Comparison of ENCODE assay signal across 8 mouse cellular contexts in the genomic region with DNA sequence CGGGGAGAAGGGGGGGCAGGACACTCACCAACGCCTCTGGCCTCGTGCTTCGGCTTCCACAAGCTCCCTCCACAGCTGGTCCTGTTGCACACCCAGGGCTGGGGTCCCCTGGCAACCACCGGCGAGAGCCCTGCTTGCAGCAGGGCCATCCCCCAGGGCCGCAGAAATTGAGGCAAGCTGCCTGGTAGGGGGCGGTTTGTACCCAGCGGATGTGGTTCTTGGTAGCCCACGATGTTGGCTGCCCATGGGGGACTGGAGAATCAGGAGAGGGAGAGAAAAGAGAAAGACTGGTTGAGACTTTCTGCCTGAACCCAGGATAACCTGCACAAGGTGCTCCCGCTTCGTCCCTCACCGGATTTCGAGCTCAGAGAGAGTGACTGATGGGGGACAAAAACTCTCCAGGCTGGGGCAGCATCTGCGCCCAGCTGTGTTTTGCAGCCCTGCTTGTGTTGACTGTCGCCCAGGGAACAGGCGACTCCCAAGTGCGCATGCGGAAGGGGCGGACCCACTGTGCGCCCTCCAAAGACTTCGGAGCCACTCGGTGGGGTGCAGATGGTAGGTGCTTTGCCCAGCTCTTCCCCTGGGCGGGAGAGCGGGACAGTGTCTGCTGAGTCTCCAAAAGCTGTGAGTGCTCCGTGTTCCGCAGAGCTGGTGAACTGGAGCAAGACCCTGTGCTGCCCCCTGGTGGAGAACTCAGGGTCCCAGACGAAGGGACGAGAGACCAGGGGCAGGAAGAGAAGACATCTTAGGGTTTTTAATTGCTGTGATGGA. TPM values are rescaled to one million over a fixed set of nuclear protein-coding genes. Genes with fewer than 3 reads are reported as not detected.
DNase-seq lines count a peak whose midpoint lies in the region; ATAC-seq and TF ChIP-seq lines count a peak whose summit lies in the region.

A gene (minus strand): TSS at position 628 of the 771 bp plus-strand sequence.

- peak within 1 kb of the TSS; percentile 81 for H3K4me3 ChIP-seq in ES-Bruce4 (ENCODE audit: low read depth, low read length)
- peak within 1 kb of the TSS; percentile 40 for H3K4me3 ChIP-seq in forebrain, embryonic 12.5 days (replicated peaks)
- peak within 1 kb of the TSS; percentile 55 for H3K4me3 ChIP-seq in lung, embryonic 16.5 days (ENCODE audit: low read length)

- H3K4me1 ChIP-seq in ES-Bruce4 (ENCODE audit: control insufficient read depth, insufficient read depth, low read length) = no peaks in the 10 kb centered on the region
- peaks cover 7% of the 10 kb centered on the region; the same call in 1 of the 2 replicates for H3K4me1 ChIP-seq in forebrain, embryonic 12.5 days
- H3K4me1 ChIP-seq in lung, embryonic 16.5 days (replicated peaks; ENCODE audit: control insufficient read depth, insufficient read depth, low read length) = peaks cover 5% of the 10 kb centered on the region; the same call in 1 of the 2 replicates

- no peaks in the 10 kb centered on the region for H3K27me3 ChIP-seq in ES-Bruce4 (ENCODE audit: control insufficient read depth, insufficient read depth, low read length, poor library complexity, severe bottlenecking)
- H3K27me3 ChIP-seq in forebrain, embryonic 12.5 days = 0 out of 2 replicates have a peak, but pooled peaks cover 6% of the 10 kb centered on the region
- H3K27me3 ChIP-seq in lung, embryonic 16.5 days (ENCODE audit: control insufficient read depth, insufficient read depth, low read depth, low read length) = no peaks in the 10 kb centered on the region

- H3K36me3 ChIP-seq in ES-Bruce4 (ENCODE audit: control insufficient read depth, insufficient read depth, low read length, poor library complexity, severe bottlenecking) = no peaks in the 10 kb centered on the region
- no peaks in the 10 kb centered on the region for H3K36me3 ChIP-seq in forebrain, embryonic 12.5 days (replicated peaks)
- no peaks in the 10 kb centered on the region for H3K36me3 ChIP-seq in lung, embryonic 16.5 days (ENCODE audit: control insufficient read depth, insufficient read depth, low read length)

- 9% methylated on average over 29 of the region's 29 CpGs for WGBS in forebrain, embryonic 12.5 days
- WGBS in lung, embryonic 16.5 days = 5% methylated on average over 29 of the region's 29 CpGs

- peaks cover 4% of the 10 kb centered on the region for H3K9me3 ChIP-seq in ES-Bruce4 (replicated peaks; ENCODE audit: control insufficient read depth, insufficient read depth, low read length, poor library complexity, severe bottlenecking)
- H3K9me3 ChIP-seq in forebrain, embryonic 12.5 days = no peaks in the 10 kb centered on the region
- no peaks in the 10 kb centered on the region; the same call in 1 of the 2 replicates for H3K9me3 ChIP-seq in lung, embryonic 16.5 days (ENCODE audit: control insufficient read depth, low read length)

- peak; percentile 90 for TF ChIP-seq CTCF in ES-Bruce4 (IDR thresholded peaks at IDR 0.05; ENCODE audit: low read depth, low read length)

- no peak within 1 kb of the TSS for H3K27ac ChIP-seq in ES-Bruce4 (ENCODE audit: insufficient read depth, low read length)
- no peak within 1 kb of the TSS for H3K27ac ChIP-seq in forebrain, embryonic 12.5 days
- H3K27ac ChIP-seq in lung, embryonic 16.5 days (ENCODE audit: low read length) = no peak within 1 kb of the TSS

- DNase-seq in c-Kit-positive CD71-positive TER-119-positive erythroid progenitor cells, embryonic 14.5 days (ENCODE audit: low spot score) = peak; percentile 65
- peak; percentile 83 to 89 for DNase-seq in heart, postnatal 14 days
- peak; percentile 89 to 91 for DNase-seq in kidney, postnatal 4 days
- DNase-seq in ovary, adult 18-20 months (ENCODE audit: low spot score) = peak; percentile 43
- peak; percentile 85 for DNase-seq in thymus, postnatal 0 days (ENCODE audit: low spot score)

- peak within 1 kb of the TSS; percentile 59 for H3K4me2 ChIP-seq in forebrain, embryonic 12.5 days
- peak within 1 kb of the TSS; percentile 76 for H3K4me2 ChIP-seq in lung, embryonic 16.5 days (ENCODE audit: low read depth, low read length)

- intact Hi-C loops in heart, postnatal 14 days (cut with DNase I) = loop anchor here (2.0 to 5.0 kb wide), 2 partner anchors 202 to 294 kb away; no protein-coding TSS in a partner anchor

- no peak for TF ChIP-seq EP300 in ES-Bruce4 (IDR thresholded peaks at IDR 0.05; ENCODE audit: insufficient read depth, low read depth, low read length)

- peak; percentile 73 for ATAC-seq in forebrain, embryonic 12.5 days (ENCODE audit: low FRiP score)
- peak; percentile 75 for ATAC-seq in lung, embryonic 16.5 days (ENCODE audit: low read depth)

- peak within 1 kb of the TSS; percentile 25; the same call in 1 of the 2 replicates for H3K9ac ChIP-seq in ES-Bruce4 (ENCODE audit: low read depth, poor library complexity, severe bottlenecking)
- H3K9ac ChIP-seq in forebrain, embryonic 12.5 days = peak within 1 kb of the TSS; percentile 43
- peak within 1 kb of the TSS; percentile 63 for H3K9ac ChIP-seq in lung, embryonic 16.5 days (ENCODE audit: low read length)

- TF ChIP-seq POLR2A in ES-Bruce4 (IDR thresholded peaks at IDR 0.05; ENCODE audit: insufficient read depth, low read length) = no peak

RNA-seq across cellular contexts. Expression of the gene that starts here (rescaled TPM):
- polyA plus RNA-seq in ES-Bruce4 (2011; ENCODE audit: insufficient read depth, insufficient read length, low read depth, missing spikeins) = 0.28 and 0.90 TPM in 2 replicates
- polyA plus RNA-seq in forebrain, embryonic 12.5 days (2016; fragmentation: Nextera tagmentation; extraction: Ambion mirVana) = 0.85 and 1.5 TPM in 2 replicates
- under 1 TPM in 1 of 2 experiments, not detected in 1; 0.50 TPM for total RNA-seq in heart, postnatal 14 days (2021)
- polyA plus RNA-seq in lung, embryonic 16.5 days (2015; fragmentation: Nextera tagmentation; extraction: Ambion mirVana) = 4.3 and 5.6 TPM in 2 replicates
- 1.2 and 1.3 TPM in 2 replicates for polyA plus RNA-seq in thymus, postnatal 0 days (2015; fragmentation: Nextera tagmentation; extraction: Ambion mirVana)

Comparison
In these comparisons a context has a peak if more than half of its experiments do, and no peak if none do; other contexts are left out.
1. Peak in DNase-seq in heart, postnatal 14 days; RNA of the gene not detected or under 1 TPM.